Mouse (Mus musculus): ENCODE measurements around the gene Rhpn2.

Rhpn2 gene

DNA sequence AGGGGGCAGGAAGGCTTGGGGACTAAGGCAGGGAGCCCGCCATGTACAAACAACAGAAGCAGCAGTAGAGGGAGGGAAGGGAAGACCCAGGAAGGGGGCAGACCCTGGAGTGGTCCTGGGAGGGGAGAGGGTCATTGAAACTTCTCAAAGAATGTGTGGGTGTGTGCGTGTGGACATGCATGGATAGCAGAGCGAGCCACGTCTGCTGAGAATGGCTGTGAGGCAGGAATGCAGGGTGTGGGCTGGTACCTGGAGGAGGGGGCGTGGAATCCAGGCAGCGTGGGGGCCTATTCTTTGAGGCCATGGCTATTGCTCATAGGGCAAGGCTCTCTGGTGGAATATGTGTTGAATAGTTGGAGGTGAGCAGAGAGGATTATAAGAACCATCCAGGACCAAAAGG lies 54.7 kb downstream of the Rhpn2 start:
- DNase-seq (ENCODE audit: low read depth, low spot score), result no peak

DNA sequence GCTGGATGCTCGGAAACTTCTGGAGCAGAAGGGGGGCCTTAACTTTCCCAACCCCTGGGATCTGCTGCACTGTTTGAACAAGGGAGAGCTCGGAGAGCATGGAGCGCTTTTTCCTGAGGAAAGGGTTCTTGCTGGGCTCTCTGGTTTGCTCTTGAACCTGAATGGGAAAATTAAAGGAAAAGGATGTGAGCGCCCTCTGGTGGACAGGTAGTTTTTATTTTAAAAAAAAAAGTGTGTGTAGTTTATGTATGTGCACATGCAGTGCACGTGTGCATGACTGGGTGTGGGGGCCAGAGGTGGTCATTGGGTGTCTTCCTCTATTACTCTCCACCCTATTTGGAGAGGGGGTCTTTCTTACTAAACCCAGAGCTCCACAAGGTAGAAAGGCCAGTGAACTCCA lies 59.0 kb downstream of the Rhpn2 start:
- DNase-seq (ENCODE audit: low read depth, low spot score), result no peak

GRCm38 (mm10) chr7:35395734-35396456 lies 61.9 kb downstream of the Rhpn2 start:
- no peak for DNase-seq (ENCODE audit: low read depth, low spot score)

- peak; percentile 94 for DNase-seq (ENCODE audit: low read depth, low spot score)
Measured at GRCm38 (mm10) chr7:35396542-35397168, 62.7 kb downstream of the Rhpn2 start, which contains the start of the genes Faap24 and Cep89. TSS of gene Faap24 (minus strand) at chr7:35396836. TSS of gene Cep89 (plus strand) at chr7:35397035.

- peak; percentile 73 for DNase-seq (ENCODE audit: low read depth, low spot score)
Measured at GRCm38 (mm10) chr7:35401169-35401568, 67.2 kb downstream of the Rhpn2 start.

GRCm38 (mm10) chr7:35415226-35415625 lies 81.3 kb downstream of the Rhpn2 start:
- DNase-seq (ENCODE audit: low read depth, low spot score), result no peak

GRCm38 (mm10) chr7:35415801-35416653 lies 82.1 kb downstream of the Rhpn2 start:
- DNase-seq (ENCODE audit: low read depth, low spot score), result no peak

GRCm38 (mm10) chr7:35416654-35416948 lies 82.6 kb downstream of the Rhpn2 start:
- DNase-seq (ENCODE audit: low read depth, low spot score), result no peak

GRCm38 (mm10) chr7:35423071-35423470 lies 89.1 kb downstream of the Rhpn2 start:
- no peak for DNase-seq (ENCODE audit: low read depth, low spot score)

DNA sequence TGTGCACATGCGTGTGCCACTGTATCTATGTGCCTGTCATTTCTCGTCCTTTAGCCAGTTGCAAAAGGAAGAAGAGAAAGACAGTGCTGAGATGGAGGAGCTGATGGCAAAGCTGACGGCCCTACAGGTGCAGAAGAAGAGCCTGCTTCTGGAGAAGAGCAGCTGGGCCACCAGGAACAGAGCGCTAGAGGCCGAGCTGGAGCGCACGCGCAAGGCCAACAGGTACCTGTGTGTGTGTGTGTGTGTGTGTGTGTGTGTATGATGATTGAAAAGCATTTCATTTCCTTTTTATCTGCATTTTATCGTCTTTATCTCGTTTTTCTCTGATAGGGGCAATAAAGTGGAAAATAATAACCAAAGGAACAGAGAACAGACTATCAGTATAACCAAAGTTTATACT lies 94.2 kb downstream of the Rhpn2 start:
- no peak for DNase-seq (ENCODE audit: low read depth, low spot score)

- no peak for DNase-seq (ENCODE audit: low read depth, low spot score)
Measured at GRCm38 (mm10) chr7:35435266-35435665, 101.3 kb downstream of the Rhpn2 start.
